Mouse (Mus musculus): Measurements from ENCODE around the gene Abca4. TPM values are rescaled to one million over a fixed set of nuclear protein-coding genes. Genes with fewer than 3 reads are reported as not detected.
"Not testable (repeated sequence)": the region's sequence is repeated elsewhere in the genome, so short reads cannot be mapped to it uniquely, and the experiment has no call there.

Gene Abca4
- polyA plus RNA-seq, 3 experiments from 2014 or later = not detected

DNA sequence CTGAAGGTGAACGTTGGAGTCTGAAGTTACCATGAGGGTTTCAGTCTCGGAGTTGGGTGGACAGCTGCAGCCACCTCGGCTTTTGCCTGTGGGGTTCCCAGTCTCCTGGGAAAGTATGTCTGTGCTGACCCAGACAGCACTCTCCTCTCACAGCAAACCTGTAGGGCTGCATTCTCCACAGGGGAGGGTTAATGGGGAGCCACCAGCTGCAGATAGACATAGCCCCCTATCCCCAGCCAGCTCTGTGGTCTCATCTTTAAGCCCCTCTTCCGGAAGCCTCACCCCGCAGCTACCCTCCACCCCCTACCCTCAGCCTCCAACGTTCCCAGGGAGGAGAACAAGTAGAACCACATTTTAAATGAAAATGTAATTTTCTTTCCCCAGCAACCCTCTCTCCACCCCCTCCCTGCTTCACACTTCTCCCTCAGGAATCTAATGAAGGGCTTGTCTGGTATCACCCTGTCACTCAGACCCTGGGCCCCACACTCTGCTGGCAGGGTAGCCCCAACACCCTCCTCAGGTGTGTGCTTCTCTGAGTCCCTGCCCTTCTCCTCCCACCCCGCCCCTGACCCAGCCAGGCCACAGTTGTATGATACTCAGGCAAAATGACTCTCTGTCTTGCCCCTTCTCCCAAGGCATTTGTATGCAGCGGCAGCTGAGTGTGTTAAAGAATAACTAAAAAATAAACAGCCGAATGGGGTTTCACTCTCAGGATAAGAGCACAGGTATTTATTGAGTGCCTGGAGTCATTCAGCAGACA lies 14.4 kb downstream of the Abca4 start:
- no peak for ATAC-seq

DNA sequence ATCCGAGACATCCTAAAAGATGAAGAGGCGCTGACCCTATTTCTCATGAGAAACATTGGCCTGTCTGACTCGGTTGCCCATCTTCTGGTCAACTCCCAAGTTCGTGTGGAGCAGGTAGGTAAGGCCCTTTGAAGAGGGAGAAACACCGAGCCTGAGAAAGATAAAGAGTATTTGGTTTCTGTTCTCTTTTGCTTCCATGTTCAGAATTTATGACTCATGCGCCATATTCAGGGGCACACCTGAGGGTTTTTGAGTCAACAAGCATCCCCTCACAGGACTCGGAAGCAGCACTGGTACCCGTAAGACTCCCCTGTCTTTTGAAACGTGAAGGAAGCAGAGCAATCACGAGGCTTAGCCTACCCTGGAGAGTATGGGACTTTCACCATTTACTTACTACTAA lies 18.3 kb downstream of the Abca4 start:
- ATAC-seq = no peak

DNA sequence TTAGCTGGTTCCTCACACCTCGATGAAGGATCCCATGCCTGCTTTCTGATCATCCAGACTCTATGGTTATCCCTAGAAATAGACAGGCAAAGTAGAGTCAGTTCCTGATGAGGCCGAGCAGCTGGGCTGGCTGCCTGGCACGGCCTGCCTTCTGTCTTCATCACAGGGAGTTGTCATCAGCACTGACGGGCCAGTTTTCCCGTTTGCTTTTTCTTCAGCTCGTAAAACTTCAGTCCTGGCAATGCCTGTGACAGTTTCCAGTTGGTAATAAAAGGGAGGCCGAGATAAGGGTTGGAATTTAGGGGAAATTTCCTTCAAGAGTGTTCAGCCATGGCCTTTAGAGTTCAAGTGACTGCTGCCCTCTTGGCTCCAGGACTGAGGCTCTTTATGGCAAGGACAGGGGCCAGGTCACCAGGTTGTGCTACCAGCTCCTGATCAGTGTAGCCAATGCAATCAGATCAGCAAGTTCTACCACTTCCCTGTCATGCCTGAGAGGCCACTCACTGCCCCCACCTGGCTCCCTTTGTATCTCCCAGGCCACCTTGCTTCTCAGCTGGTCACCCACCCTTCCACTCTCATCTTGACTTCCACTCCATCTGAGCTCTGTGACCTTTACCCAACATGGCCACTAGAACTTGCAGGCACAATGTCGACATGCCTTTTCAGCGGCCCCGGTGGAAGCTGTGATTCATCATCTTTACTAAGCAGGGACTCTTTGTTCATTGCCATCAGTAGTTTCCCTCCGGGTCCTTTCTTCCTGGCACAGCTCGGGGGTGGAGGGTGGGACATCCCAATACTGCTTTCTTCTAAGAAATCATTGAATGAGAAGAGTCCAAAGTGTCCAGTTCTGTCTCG lies 20.5 kb downstream of the Abca4 start:
- no peak for ATAC-seq

DNA sequence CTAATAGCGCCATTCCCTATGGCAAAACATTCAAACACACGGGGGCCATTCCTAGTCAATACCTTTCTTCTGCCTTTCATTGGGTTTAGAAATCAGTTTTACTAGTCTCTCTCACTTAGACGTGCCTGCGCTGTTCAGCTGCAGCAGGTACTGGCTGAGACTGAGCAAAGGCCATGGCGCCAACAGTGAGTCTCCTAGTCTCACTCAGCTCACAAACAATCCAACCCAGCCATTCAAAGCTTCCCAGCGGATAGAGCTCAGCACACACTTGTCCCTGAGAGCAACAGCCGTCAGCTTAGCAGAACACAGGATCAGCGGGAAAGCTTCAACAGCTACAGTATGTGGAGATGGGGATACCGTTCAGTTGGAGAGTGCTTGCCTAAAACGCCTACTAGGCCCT lies 27.5 kb downstream of the Abca4 start:
- no peak for ATAC-seq

DNA sequence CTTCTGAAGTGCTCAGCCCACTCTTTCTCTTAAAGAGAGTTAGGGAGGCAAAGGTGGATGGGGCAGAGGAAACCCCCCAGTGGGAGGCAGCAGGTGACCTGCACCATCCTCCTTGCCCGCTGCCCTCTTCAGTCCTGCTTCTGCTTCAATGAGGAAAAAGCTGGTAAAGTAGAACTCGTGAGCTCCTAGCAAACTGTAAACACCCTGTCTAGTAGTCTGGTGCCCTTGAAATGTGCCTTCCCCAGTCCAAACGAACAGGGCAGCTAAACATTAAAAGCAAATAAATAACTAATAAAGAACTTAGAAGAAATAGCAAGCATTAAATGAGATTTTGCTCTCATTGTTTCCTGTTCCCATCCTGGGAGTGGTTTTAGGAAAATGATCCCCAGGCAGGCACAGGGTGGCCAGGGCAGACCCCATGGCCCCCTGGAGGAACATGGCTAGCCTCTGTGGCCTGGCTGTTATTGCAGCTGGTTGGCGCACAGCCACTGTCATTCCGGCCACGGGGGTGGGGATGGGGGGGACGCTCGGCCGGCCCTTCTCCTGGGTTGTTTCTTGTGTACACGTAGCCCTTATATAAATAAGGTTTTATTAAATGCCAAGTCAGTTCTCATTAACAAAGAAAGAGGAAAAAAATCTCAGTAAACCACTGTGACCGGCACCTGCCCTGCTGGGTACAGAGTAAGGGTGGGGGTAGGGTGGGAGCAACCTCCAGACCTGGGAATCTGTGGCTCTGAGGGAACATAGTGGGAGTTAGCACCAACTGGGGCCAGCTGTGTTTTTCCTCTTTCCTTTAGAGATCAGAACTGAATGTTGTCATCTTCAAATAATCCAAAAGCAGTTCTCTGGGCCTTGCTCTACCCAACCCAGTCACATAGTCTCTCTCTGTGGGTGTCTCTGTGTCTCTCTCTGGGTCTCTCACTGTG lies 28.7 kb downstream of the Abca4 start:
- ATAC-seq = no peak

GRCm38 (mm10) chr3:122073595-122073994 lies 29.4 kb downstream of the Abca4 start:
- ATAC-seq = no peak

DNA sequence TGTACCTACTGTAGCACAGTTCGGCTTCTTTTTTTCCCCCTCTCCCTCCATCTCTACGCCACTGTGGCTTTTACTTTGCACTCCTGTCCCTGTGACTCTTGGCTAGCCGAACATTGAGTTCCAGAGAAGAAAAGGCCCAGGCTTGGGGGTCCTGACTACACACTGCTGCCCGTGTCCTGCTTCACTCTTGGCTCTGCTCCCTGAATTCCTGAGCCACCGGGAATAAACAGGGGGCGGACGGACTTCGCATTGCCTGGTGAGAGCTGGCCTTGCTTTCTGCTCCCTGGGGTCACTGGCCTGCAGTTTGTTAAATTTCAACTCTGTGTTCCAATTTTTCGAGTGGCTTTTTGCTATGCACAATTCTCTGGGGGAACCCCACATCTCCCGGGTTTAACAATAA lies 30.1 kb downstream of the Abca4 start:
- no peak for ATAC-seq

GRCm38 (mm10) chr3:122078141-122078540 lies 33.9 kb downstream of the Abca4 start:
- ATAC-seq = no peak

- ATAC-seq = no peak
Observed at GRCm38 (mm10) chr3:122079172-122079571, 34.9 kb downstream of the Abca4 start.

GRCm38 (mm10) chr3:122081634-122082033 lies 37.4 kb downstream of the Abca4 start:
- ATAC-seq = not testable (repeated sequence)

DNA sequence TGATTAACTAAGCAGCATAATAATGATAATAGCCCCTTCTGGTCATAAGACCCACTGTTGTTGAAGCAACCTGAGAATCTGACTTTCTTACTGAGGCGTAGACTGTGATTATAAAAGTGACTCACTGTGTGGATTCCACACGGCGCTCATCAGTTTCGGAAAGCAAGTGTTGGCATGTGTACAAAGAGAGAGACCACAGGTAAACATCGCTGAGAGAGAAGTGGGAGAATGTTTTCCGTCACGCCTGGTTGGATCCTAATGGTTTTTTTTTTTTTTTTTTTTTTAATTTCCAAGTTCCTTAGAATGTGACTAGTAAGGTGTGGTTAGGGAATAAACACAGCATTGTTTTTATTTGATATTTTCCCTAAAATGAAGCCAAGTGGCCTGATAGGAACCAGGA lies 38.1 kb downstream of the Abca4 start:
- ATAC-seq = no peak

DNA sequence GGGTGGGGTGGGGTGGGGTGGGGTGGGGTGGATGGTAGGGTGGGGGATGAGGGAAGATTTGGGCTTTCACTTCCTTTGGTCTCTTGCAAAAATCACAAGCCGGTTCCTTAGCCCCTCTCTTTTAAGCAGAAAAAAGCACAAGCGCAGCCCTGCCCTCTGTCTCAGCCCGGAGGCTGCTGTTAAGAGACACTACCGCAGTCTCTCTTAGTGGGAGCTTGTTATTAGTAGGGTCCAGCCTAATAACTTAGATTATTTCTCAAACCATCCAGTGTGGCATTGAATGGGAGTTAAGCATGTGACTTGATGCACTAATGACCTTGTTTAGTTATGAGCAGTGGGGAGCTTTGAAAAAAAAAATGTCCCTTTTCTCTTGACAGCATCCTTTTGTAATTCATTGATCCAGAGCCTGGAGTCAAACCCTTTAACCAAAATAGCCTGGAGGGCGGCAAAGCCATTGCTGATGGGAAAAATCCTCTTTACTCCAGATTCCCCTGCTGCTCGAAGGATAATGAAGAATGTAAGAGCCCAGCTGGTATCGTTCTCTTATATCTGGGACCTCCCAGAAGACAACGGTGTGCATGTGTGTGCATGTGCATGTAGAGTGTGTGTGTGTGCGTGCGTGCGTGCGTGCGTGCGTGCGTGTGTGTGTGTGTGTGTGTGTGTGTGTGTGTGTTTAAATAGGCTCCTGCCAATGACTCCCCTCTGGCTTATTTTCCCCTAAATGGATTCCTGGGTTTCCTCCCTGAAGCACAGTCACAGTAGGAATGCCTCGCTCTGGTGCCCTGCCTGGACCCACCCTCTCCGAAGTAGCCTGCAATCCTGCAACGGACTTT lies 41.1 kb downstream of the Abca4 start:
- no peak for ATAC-seq

- no peak for ATAC-seq
Observed at GRCm38 (mm10) chr3:122088054-122088681, 43.9 kb downstream of the Abca4 start.

- no peak for ATAC-seq
Observed at GRCm38 (mm10) chr3:122090338-122090737, 46.1 kb downstream of the Abca4 start.

GRCm38 (mm10) chr3:122099713-122100112 lies 55.5 kb downstream of the Abca4 start:
- ATAC-seq = no peak

GRCm38 (mm10) chr3:122102091-122102490 lies 57.8 kb downstream of the Abca4 start:
- no peak for ATAC-seq

- no peak for ATAC-seq
Observed at GRCm38 (mm10) chr3:122103864-122104808, 59.9 kb downstream of the Abca4 start.

DNA sequence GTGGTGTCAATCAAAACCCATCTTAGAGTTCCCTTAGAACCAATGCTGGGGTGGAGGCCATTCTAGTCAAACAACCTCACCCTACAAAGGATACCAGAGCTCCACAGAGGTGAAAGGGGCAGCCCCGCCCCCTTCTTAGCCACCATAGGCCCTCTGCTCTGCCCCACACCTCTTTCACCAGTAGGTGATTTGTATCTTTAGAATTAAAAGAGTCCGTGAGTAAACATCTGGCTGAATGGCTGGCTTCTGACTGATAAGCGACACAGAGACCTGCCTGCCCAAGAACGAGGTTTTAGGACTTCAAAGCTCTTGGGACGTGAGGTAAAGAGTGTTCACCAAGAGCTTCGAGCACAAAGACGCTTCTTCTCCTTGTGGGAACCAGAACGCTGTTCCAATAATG lies 62.7 kb downstream of the Abca4 start:
- ATAC-seq = no peak

DNA sequence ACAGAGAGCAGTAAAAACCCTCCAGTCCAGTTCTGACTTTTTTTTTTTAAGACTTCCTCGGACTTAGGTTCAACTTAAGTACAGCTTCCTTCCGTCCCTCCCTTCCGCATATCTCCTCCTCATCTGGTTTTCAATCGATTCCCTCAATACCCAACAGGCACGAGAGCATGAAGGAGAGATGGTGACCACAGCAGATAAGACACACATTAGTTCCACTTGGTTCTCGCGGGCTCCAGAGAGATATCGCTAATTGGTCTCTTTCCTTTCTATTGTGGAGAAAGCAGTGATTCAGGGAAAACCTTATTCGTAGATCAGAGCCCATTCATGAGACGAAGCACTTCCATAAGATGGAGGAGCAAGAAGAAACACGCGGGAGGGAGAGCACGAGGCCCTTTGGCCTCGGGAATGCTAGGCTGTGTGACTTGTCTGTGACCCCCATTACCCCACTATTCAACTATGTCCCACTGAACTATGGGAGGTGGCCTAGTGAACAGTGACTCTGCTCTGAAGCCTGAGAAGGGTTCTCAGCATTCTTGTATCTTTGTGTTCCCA lies 63.5 kb downstream of the Abca4 start:
- ATAC-seq = no peak

- no peak for ATAC-seq
Observed at GRCm38 (mm10) chr3:122109461-122109860, 65.2 kb downstream of the Abca4 start.

Measured in inflammation-experienced regulatory T-cells, adult 6 months (primary cell).